Mouse (Mus musculus) c-Kit-positive CD71-negative TER-119-negative erythroid progenitor cells, embryonic 14.5 days (primary cell): ENCODE results near the gene Kif2c.

ENCODE experiments used
- DNase-seq: peaks from one replicate; pipeline ENCODE4 v3.0.0-alpha.2; 2013; ENCODE audit warnings: low read depth

Kif2c gene

DNA sequence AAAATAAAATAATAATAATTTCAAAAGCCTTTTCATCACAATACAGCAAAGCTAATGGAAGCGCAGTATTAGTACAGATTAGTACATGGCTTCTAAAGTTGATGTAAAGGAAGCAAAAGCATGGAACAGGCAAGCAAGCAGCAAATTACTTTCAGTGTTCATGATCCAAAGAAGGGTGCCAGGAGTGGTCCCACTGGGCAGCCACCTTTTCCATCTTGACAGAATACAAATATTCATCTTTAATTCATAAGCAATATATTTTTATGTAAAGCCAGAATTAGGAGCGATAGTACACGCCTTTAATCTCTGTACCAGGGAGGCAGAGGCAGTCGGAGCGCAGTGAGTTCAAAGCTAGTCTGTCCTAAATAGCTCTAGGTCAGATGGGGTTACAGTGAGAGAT, 62.8 kb downstream of the Kif2c start:
- no peak for DNase-seq

- DNase-seq: no peak
These were observed 64.5 kb downstream of the Kif2c start for GRCm38 (mm10) chr4:117117931-117118330.

GRCm38 (mm10) chr4:117115592-117115991, 66.8 kb downstream of the Kif2c start:
- no peak for DNase-seq

- DNase-seq: no peak
These were observed 69.2 kb downstream of the Kif2c start for GRCm38 (mm10) chr4:117113237-117113636.

GRCm38 (mm10) chr4:117110985-117111384, 71.5 kb downstream of the Kif2c start:
- no peak for DNase-seq

DNA sequence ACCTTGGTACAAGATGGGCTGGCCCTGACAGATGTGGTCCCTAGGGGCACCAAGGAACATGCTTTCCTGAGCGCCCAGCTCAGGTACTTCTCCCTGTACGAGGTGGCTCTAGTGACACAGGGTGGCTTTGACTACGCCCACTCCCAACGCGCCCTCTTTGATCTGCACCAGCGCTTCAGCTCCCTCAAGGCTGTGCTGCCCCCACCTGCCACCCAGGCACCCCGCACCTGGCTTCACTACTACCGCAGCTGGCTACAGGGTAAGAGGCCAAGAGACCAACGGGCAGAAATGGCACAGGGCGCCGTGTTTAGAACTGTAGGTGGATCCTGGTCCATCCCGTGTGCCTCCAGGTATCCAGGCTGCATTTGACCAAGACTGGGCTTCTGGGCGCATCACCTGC, 72.2 kb downstream of the Kif2c start:
- no peak for DNase-seq
